Mouse (Mus musculus) cerebellum, adult 8-10 months (tissue): ENCODE data around the gene Tmem30c.
A peak's percentile ranks its signal among the peaks of the same experiment; 100 is the strongest.
"Not testable (repeated sequence)": the region's sequence is repeated elsewhere in the genome, so short reads cannot be mapped to it uniquely, and the experiment has no call there.

Experiments used
- DNase-seq: peaks from one replicate; pipeline ENCODE4 v3.0.0; 2022

Gene Tmem30c

DNA sequence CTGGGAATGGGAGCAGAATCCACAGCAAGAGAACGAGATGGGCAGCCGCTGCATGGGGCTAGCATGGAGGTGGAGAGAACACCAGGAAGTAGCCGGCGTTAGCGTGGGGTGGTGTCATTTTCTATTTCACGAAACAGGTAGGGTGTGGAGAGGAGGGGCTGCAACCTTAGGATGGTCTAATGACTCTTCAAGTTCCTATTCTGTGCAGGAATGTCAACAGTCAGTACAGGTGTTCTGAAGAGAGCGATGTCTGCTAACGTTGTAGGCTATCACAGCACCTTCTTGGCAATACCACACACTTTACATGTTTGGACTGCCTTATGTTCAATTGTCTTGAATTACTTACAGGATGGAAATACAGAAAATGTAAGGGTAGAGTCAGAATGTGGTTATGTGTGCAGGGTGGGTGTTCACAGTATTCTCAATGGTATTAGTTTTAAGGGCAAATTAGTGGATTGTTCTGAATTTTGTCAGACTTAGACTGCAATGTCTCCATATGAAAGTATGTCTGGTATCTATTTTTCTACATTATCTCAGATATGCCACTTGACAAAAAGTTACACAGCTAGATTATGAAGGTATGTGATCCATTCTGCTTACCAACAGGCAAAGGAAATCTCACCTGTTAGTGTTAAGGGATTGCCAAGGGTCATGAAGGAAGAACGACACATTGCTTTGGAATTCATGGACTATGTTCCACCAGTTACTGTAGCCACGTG lies 2.7 kb upstream of the Tmem30c start:
- DNase-seq = no peak

DNA sequence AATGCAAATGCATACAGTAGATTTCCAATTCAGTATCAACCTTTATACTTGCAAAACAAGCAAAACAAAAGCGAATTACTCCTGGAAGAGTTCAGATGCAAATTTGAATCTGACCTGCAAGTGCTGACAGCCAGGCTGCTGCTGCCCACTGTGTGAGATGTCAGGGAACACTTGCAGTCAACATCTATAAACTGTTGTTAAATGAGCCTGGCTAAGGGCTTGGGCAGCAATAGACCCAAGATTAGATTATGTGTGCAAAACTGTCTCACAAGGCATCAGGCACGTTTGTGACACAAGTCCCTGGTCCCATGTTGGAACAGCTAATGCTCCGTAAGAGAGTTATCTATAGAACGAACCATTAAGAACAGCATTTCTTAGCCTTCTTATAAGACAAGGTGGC lies 369 bp downstream of the Tmem30c start:
- DNase-seq = no peak

- DNase-seq = no peak
Observed at GRCm38 (mm10) chr16:57291696-57292095, 969 bp downstream of the Tmem30c start.

GRCm38 (mm10) chr16:57281417-57281816 lies 11.2 kb downstream of the Tmem30c start:
- DNase-seq = no peak

DNA sequence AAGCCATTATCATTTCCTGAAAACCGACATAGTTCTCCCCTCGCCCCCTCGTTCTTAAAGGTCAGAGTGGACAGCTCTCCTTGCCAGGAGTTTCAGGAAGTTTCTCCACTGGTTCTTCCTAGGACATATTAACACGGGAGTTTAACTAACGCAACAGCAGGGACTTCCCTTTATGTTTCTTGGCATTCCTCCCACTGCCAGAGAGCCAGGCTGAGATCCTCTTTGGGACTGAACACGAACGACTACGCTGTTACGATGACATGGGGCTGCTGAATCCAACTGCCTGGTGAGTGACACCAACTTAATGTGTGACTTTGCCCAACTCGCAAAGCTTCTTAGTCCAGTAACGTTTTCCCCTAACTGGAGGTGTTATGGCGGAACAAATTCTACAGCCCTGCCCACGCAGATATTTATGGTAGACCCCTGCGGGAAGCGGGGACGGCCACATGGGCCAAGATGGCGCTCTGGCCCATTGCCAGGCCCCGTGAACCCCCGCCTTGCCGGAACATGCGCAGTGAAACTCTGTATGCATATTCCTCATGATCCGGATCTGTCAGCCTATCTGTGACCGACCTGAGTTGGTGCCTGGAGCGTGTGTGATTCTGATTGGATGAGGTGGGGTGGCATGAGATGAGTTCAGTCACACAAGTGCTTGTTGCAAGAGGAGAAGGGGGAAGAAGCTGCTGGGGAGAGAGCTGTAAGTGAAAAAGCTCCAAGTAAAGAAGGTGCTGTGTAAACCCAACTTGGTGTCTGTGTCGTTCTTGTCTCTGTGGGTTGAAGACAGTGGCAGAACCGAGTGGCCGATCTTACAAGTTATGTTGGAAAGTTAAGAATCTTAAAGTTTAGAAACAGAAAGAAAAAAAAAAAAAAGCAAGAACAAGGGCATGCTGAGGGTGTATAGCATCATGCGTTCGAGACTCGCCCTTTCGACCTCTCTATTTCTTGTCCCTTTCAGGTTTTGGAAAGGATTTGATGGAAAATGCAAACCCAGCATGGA lies 12.1 kb downstream of the Tmem30c start:
- peak; percentile 30 for DNase-seq

DNA sequence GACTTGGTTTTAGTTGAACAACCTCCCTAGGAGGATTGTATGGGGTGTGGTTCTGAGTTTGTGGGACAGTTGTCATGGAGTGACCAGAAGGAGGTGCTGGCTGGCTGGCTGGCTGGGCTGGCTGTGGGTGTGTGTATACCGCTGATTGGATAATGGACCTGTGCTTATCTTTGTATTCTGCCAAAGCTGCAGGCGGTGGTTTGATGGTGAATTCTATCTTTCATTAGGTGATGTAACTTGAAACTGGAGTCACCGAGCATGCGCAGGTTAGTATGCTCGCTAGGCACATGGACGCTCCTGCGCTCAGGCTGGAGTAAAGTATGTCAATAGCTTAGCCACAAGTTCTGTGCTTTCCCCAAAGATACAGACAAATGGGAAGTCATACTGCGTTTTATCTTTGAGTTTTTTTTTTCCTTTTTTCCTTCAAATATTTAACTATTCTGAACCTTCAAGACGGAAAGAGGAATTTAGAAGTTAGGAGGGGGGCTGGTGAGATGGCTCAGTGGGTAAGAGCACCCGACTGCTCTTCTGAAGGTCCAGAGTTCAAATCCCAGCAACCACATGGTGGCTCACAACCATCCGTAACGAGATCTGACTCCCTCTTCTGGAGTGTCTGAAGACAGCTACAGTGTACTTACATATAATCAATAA lies 13.6 kb downstream of the Tmem30c start:
- DNase-seq = no peak

DNA sequence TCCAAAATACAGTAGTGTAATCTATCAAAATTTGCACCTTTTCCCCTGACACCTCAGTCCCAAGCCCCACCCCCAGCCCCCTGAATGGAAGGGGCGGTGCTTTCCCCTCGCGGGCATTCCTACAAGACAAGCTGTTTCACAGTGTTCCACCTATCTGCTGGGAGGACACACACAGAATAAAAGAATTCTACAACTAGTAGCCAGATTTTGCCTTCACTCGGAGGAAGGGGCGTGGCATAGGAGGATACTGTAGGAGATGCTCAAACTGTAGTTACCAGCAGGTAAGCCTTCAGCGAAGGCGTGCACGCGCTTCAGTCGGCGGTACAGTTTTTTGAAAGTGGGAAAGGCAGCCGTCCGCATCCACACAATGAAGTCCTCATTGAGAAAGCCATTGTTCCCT lies 22.9 kb downstream of the Tmem30c start:
- no peak for DNase-seq

DNA sequence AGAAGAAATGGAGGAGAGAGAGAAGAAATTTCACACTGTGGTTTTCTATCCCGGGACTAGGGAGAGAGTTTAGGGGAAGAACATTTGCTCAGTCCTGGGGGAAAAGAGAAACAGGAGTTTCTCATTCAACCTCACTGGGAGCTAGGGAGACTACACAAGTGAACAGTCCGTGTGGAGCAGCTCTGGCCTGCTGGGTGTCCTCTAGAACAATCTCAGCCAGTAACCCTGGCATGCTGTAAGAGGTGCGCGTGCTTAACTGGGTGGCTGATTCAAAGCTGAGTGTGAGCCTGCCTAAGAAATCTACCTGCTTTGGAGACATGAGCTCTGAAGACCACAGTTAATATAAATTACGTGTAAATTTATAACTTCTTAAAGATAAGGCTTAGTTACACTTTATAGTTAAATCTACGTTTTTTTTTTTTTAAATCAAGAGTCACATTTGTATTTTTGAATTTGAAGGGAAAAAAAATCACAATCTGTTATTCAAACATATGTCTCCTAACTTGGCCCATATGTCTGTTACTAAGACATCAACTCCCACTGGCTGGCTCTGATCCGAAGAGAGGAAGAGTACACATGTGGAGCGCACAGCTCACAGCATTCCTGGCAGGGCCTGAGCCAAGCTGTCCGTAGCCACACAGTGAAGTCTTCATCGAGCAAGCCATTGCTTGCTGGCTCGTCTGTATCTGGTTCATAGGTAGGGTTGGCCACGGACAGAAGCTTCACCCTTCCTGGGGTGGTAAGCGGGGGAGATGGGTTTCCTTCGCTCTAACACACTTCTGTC lies 24.4 kb downstream of the Tmem30c start:
- no peak for DNase-seq

- no peak for DNase-seq
Observed at GRCm38 (mm10) chr16:57267068-57267467, 25.6 kb downstream of the Tmem30c start.

DNA sequence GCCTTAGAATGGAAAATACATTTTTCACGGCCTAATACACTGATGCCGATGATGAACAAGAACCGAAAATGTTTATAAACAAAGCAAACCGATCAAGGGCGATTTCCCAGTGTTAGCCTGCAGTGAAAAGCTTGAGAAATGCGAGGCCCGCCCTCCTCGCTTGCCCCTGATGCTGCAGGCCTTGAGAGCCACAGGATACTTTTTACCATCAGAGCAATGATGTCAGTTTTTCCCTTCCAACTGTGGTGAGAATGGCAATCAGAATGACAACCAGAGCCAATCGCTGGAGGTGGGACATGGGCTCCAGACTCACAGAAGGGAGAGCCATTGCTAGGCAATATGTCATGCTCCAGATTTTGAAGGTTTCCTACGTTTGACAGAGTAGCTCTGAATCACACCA lies 32.5 kb downstream of the Tmem30c start:
- no peak for DNase-seq

DNA sequence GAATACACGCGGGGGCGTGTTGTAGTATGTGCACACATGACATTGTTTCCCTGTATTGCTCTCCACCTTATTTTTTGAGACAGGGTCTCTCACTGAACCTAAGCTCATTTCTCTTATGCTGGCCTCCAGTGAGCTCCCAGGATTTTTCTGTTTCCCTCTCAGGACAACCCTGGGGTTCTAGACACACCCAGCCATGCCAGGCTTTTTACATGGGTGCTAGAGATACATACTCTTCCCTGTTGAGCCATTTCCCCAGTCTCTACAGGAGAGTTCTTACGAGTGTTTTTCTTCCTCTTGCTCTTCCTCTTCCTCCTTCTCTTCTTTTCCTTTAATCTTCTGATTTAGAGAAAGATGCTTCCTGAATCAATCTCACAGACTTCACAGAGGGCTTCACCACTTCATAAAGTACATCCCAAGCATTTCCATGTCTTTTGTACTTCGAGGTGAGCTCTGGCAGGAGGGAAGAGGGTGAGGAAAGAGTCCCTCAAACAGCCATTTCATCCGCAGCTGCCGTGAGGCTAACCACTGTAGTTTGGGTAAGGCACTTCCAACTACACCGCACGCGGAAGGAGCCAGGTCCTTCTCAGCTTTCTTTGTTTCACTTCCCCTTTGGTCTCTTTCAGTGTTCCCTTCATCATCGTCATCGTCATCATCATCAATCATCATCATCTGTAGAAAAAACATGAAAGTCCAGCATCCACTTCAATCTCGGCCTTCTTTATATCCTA lies 33.1 kb downstream of the Tmem30c start:
- DNase-seq = no peak

DNA sequence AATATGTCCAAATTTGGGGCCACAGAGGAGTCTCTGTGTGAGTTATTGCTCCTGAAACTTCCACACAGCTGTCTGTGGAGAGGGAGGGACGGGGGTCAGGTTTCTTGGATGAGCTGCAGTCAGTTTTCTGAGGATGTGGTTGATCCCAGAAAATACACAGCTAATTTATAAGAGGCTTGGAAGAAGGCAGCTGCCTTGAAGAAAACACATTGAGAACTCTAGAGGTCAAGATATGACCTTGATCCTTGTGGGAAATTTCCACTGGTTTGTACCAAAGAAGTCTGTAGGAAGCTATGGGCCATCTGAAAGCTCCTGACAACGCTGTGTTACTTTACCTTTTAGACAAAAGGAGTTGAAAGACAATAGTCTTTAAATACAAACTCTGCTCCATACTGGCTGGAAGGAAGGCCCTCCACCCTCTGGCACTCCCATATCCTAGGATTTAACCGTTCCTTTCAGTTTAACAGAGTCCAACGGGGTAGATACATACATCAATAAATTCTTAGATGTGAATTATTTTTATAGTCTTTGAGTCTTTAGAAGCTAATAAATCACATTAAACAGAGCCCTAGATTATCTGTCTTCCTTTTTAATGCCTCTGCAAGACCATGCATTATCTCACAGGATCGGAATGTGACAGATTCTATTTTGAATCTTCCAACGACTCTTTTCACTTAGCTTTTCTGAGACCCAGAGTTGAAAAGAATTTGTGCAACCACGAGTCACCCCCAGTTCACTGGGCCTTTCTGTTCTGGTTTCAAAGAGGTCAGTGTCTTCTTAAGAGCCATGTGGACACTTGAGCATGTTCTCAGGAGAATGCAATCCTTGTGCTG lies 40.9 kb downstream of the Tmem30c start:
- no peak for DNase-seq

DNA sequence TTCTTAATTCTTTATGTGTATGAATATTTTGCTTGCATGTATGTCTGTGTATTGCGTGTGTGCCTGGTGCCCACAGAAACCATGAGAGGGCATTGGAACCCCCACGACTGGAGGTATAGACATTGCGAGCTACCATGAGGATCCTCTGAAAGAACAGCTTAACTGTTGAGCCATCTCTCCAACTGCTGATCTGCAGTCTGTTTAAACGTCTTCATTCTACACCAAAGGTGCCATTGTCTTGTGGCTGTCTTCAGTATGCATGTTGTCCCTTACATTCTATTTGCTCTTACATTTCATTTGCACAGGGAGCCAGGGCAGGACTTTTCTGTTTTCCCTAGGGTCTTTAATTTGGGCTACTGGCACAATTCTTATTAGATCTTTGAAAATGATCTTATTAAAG lies 41.7 kb downstream of the Tmem30c start:
- DNase-seq = no peak

GRCm38 (mm10) chr16:57247464-57247863 lies 45.2 kb downstream of the Tmem30c start:
- DNase-seq = no peak

DNA sequence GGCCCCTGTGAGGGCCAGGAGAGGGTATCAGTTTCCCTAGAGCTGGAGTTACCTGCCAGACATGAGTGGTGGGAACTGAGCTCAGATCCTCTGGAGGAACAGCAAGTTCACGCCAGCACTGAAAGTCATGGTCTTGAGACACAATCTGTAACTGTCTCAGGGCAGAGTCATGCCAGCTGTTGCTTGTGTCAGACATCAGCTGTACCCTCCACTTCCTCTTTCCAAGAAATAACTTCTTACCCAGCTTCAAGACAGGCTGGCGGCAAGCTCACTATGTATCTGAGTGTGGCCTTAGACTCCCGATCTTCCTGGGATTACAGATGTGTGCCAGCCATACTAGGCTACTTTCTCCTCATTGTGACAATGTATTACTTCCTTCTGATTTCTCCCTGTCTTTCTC lies 46.1 kb downstream of the Tmem30c start:
- DNase-seq = no peak

- DNase-seq = peak; percentile 65
Observed at GRCm38 (mm10) chr16:57243858-57244248, 48.8 kb downstream of the Tmem30c start.

GRCm38 (mm10) chr16:57243205-57243857 lies 49.3 kb downstream of the Tmem30c start:
- no peak for DNase-seq

GRCm38 (mm10) chr16:57242857-57243204 lies 49.8 kb downstream of the Tmem30c start:
- DNase-seq = no peak

- no peak for DNase-seq
Observed at GRCm38 (mm10) chr16:57235871-57236510, 56.7 kb downstream of the Tmem30c start.

GRCm38 (mm10) chr16:57231937-57232310 lies 60.7 kb downstream of the Tmem30c start:
- not testable (repeated sequence) for DNase-seq
